Mouse (Mus musculus): ENCODE results near the gene Drosha.

The Drosha gene

GRCm38 (mm10) chr15:12942424-12942823 is 117.8 kb downstream of the Drosha start:
- DNase-seq = no peak

GRCm38 (mm10) chr15:12958051-12958450 is 133.4 kb downstream of the Drosha start:
- DNase-seq = no peak

- DNase-seq = no peak
Observed at GRCm38 (mm10) chr15:12962179-12962578, 137.6 kb downstream of the Drosha start.

GRCm38 (mm10) chr15:12965209-12965608 is 140.6 kb downstream of the Drosha start:
- no peak for DNase-seq

- no peak for DNase-seq
Observed at GRCm38 (mm10) chr15:12968815-12969214, 144.2 kb downstream of the Drosha start.

GRCm38 (mm10) chr15:12972441-12972840 is 147.8 kb downstream of the Drosha start:
- no peak for DNase-seq

Measured in right cerebral cortex, postnatal 14 days (tissue).